Mouse (Mus musculus) bone marrow macrophage, adult 2 months (primary cell): ENCODE data around the gene Gm20388. TPM values are rescaled to one million over a fixed set of nuclear protein-coding genes. Genes with fewer than 3 reads are reported as not detected.
A peak's percentile ranks its signal among the peaks of the same experiment; 100 is the strongest.

Experiments used
- H3K27ac ChIP-seq: 2 replicates; pipeline ENCODE4 v1.5.1; 2012; ENCODE audit warnings: low read depth, low read length; ENCODE audit not compliant: insufficient read depth
- H3K4me1 ChIP-seq: 2 replicates; pipeline ENCODE4 v1.6.1; 2012; ENCODE audit warnings: low read length; ENCODE audit not compliant: control insufficient read depth, insufficient read depth
- H3K4me3 ChIP-seq: 2 replicates; pipeline ENCODE4 v1.5.1; 2012; ENCODE audit warnings: mild to moderate bottlenecking, low read length, moderate library complexity; ENCODE audit not compliant: insufficient read depth
- CTCF ChIP-seq: IDR thresholded peaks from 2 replicates; pipeline ENCODE4 v1.5.1; 2012; ENCODE audit warnings: low read depth, mild to moderate bottlenecking, low read length, moderate library complexity
- POLR2A ChIP-seq: IDR thresholded peaks from 2 replicates; pipeline ENCODE4 v1.6.1; 2012; ENCODE audit warnings: mild to moderate bottlenecking, low read depth, low read length, borderline replicate concordance
- polyA plus RNA-seq: library from polyadenylated mRNA; stranded (reverse); fragments of >200 nt; gene quantifications from 2 replicates; pipeline ENCODE4 v1.2.4, GENCODE M21; 2012; ENCODE audit not compliant: missing spikeins, insufficient read depth, insufficient read length

Gm20388 gene
- polyA plus RNA-seq, 1 experiment: 32.7 TPM

- TF ChIP-seq POLR2A (no peak), CTCF (no peak)
- H3K4me3 ChIP-seq: peak overlapping the region; percentile 74
- H3K27ac ChIP-seq: peak overlapping the region; percentile 66
- H3K4me1 ChIP-seq: peaks cover 19% of the 10 kb centered on the region
These were observed 626.7 kb downstream of the Gm20388 start for GRCm38 (mm10) chr8:120537207-120537817.

- TF ChIP-seq CTCF (no peak), POLR2A (no peak)
- peak overlapping the region; percentile 76 for H3K4me3 ChIP-seq
- H3K27ac ChIP-seq: peak overlapping the region; percentile 99
- peaks cover 23% of the 10 kb centered on the region for H3K4me1 ChIP-seq
These were observed 627.3 kb downstream of the Gm20388 start for GRCm38 (mm10) chr8:120537818-120538396.

GRCm38 (mm10) chr8:120538397-120539240, 628.0 kb downstream of the Gm20388 start:
- peaks cover 29% of the 10 kb centered on the region for H3K4me1 ChIP-seq
- peak overlapping the region; percentile 99 for H3K27ac ChIP-seq
- TF ChIP-seq CTCF: peak; percentile 54
- TF ChIP-seq POLR2A: peak; percentile 15; the same call in 1 of the 2 replicates
- peak overlapping the region; percentile 76 for H3K4me3 ChIP-seq

- TF ChIP-seq CTCF (no peak; the same call in 1 of the 2 replicates), POLR2A (no peak)
- peaks cover 36% of the 10 kb centered on the region for H3K4me1 ChIP-seq
- H3K4me3 ChIP-seq: peak overlapping the region; percentile 76
- peak overlapping the region; percentile 99 for H3K27ac ChIP-seq
These were observed 628.7 kb downstream of the Gm20388 start for GRCm38 (mm10) chr8:120539381-120539774.

GRCm38 (mm10) chr8:120539775-120540625, 629.4 kb downstream of the Gm20388 start:
- Histone ChIP-seq H3K4me1 (peaks cover 41% of the 10 kb centered on the region), H3K27ac (peak overlapping the region; percentile 99), H3K4me3 (peak overlapping the region; percentile 55)
- TF ChIP-seq POLR2A (no peak), CTCF (no peak)

- no peak overlapping the region for H3K4me3 ChIP-seq
- TF ChIP-seq CTCF (no peak), POLR2A (no peak)
- no peak overlapping the region for H3K27ac ChIP-seq
- H3K4me1 ChIP-seq: peaks cover 41% of the 10 kb centered on the region
These were observed 632.4 kb downstream of the Gm20388 start for GRCm38 (mm10) chr8:120542995-120543394.

- TF ChIP-seq POLR2A (no peak), CTCF (no peak)
- H3K4me1 ChIP-seq: peaks cover 41% of the 10 kb centered on the region
- no peak overlapping the region for H3K4me3 ChIP-seq
- no peak overlapping the region for H3K27ac ChIP-seq
These were observed 632.9 kb downstream of the Gm20388 start for GRCm38 (mm10) chr8:120543416-120544055.

- H3K27ac ChIP-seq: no peak overlapping the region
- H3K4me3 ChIP-seq: no peak overlapping the region
- TF ChIP-seq POLR2A (no peak), CTCF (no peak)
- peaks cover 41% of the 10 kb centered on the region for H3K4me1 ChIP-seq
These were observed 633.5 kb downstream of the Gm20388 start for GRCm38 (mm10) chr8:120544155-120544554.

- no peak overlapping the region for H3K4me3 ChIP-seq
- H3K27ac ChIP-seq: no peak overlapping the region
- H3K4me1 ChIP-seq: peaks cover 37% of the 10 kb centered on the region
- no peak for TF ChIP-seq CTCF
- TF ChIP-seq POLR2A: no peak
These were observed 636.9 kb downstream of the Gm20388 start for GRCm38 (mm10) chr8:120547562-120547961.
